Mouse (Mus musculus) embryo, embryonic 10.5 days (tissue): ENCODE measurements around the gene Hdlbp.
"Not testable (repeated sequence)": the region's sequence is repeated elsewhere in the genome, so short reads cannot be mapped to it uniquely, and the experiment has no call there.

ENCODE experiments used
- DNase-seq: peaks from one replicate; pipeline ENCODE4 v3.0.0-alpha.2; 2015; ENCODE audit warnings: low spot score

Gene Hdlbp

GRCm38 (mm10) chr1:93478586-93479475 lies at the start of gene Hdlbp:
Gene Hdlbp (minus strand): TSS chr1:93478815.
- DNase-seq = peak; percentile 99

GRCm38 (mm10) chr1:93522325-93522724 lies 43.7 kb upstream of the Hdlbp start:
- DNase-seq = no peak

- no peak for DNase-seq
These were observed 42.9 kb upstream of the Hdlbp start for GRCm38 (mm10) chr1:93521491-93521890.

GRCm38 (mm10) chr1:93513221-93513620 lies 34.6 kb upstream of the Hdlbp start:
- peak; percentile 3 for DNase-seq

GRCm38 (mm10) chr1:93512351-93512690 lies 33.7 kb upstream of the Hdlbp start:
- DNase-seq = peak; percentile 57

GRCm38 (mm10) chr1:93511585-93512350 lies 33.2 kb upstream of the Hdlbp start, which contains the start of gene Farp2:
Gene Farp2 (plus strand): TSS chr1:93512079.
- peak; percentile 96 for DNase-seq

GRCm38 (mm10) chr1:93508576-93508975 lies 30.0 kb upstream of the Hdlbp start:
- DNase-seq = not testable (repeated sequence)

DNA sequence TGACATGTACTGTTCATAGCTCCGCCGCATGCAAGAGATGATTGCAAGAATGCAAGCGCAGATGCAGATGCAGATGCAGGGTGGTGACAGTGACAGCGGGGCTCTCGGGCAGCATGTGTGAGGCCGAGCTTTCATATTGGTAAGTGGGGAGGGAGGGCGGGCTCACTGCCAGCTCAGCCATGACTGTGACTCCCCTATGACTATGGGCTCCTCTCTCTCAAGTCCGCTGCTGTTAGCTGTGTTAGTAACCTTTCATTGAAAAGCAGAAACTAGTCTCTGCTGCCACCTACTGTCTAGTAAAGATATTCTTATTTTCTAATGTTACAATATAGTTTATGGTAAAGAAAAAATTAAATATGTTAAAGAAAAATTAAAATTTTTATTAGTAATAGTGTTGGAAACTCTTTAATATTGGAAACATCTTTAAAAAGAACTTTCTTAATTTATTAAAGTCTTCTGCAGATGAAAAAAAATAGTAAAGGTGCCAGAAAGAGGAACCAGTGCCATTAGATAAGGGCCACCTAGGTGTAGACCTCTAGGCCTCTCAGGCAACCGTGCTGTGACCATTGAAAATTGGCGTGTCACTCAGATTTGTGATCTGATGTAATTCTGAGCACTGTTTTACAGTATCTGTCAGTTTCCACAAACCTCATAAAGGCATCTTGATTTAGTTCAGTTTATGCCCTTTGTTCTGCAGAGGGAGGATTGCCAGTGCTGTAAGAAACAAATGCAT lies 28.5 kb upstream of the Hdlbp start:
- DNase-seq = peak; percentile 73

DNA sequence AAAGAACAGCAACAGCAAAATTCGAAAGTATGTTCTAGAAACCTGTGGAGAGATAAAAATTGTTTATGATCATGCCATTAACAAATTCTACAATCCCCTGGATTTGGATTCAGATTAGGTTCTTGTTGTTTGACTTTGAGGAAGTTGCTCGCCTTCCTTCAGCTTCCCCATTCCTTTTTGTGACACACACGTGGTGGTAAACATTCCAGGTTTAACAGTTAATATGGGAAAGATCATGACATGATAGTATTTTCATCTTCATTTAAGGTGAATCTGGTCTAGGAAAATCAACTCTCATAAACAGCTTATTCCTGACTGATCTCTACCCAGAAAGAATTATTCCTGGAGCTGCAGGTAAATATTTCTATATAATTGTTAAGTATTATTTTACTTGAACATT lies 16.7 kb upstream of the Hdlbp start:
- no peak for DNase-seq

DNA sequence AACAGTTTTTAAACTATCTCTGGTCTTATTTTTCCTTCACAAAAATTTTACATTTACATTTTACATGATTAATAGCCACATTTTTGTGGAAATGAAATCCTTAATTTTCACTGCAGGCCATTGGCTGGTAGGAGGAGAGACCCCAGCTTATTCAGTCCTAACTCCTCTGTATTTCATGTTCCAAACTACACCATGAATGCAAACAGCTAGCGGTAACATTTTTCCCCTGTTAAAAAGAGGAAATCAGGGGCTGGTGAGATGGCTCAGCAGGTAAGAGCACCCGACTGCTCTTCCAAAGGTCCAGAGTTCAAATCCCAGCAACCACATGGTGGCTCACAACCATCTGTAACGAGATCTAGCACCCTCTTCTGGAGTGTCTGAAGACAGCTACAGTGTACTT lies 7.7 kb upstream of the Hdlbp start:
- not testable (repeated sequence) for DNase-seq

- DNase-seq = peak; percentile 59
These were observed 965 bp upstream of the Hdlbp start for GRCm38 (mm10) chr1:93479476-93480083.

GRCm38 (mm10) chr1:93477758-93478585 lies 643 bp downstream of the Hdlbp start:
- peak; percentile 97 for DNase-seq

DNA sequence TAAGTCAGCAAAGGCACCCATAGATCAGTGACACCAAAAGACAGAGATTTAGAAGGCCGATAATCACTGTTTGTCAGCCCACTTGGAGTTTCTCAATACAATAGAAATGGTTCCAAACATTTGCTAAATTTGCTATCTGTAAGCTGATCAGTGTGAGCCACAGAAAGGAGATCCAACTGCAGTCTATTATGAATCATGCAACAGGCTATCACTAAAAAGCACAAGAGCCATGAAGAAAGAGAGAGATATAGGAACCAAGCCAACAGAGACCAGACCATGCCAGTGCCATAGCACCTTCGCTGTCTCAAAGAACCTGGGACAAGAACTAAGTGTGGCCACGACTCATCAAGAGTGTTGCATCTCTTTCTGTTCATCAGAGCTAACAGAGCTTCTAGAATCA lies 2.9 kb downstream of the Hdlbp start:
- DNase-seq = no peak

- no peak for DNase-seq
These were observed 10.0 kb downstream of the Hdlbp start for GRCm38 (mm10) chr1:93468626-93469025.

DNA sequence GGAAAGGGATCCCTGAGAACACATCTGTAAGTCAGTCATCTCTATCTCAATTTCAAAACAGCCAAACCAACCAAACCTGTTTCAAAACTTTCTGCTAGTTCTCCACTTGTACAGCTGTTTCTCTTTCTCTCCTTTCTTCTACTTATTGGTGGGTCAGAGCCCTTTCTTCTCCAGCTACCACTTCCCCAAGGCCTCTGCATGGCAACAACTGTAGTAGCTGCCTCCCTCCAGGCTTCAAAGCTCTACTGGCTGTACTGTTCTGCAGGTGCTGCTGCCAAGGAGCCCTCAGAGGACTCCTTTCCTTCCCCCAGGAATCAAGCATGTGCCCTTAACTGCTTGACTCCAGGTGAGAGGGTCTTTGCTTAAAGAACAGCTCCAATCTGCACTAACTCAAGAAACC lies 12.9 kb downstream of the Hdlbp start:
- DNase-seq = no peak

DNA sequence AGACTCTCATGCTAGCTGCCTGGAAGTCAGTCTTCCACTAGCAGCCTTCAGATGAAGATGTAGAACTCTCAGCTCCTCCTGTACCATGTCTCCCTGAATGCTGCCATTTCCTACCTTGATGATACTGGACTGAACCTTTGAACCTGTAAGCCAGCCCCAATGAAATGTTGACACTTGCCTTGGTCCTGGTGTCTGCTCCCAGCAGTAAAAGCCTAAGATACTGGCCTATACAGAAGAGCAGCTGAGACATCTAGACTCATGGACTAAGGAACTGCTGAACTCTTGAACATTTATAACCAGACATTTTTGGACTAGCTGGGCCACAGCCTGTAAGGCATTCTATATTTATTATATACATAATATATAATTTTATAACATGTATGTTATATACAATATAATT lies 13.5 kb downstream of the Hdlbp start:
- DNase-seq = no peak

GRCm38 (mm10) chr1:93459101-93459500 lies 19.5 kb downstream of the Hdlbp start:
- DNase-seq = no peak

DNA sequence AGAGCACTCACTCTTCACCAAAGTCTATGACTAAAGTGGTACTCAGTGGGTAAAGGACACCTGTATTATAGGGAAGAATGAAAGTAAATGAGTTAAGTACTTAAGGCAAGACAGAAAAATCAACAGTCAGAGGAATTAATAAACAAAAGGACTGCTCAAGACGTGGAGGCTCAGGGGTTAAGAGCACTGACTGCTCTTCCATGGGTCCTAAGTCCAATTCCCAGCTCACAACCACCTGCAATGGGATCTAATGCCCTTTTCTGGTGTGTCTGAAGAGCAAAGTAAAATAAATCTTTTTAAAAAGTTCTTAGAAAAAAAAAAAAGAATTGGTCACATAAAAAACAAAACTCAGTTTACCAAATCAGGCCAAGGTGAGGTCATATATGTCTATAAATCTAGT lies 20.3 kb downstream of the Hdlbp start:
- no peak for DNase-seq

GRCm38 (mm10) chr1:93453721-93454255 lies 24.8 kb downstream of the Hdlbp start:
- no peak for DNase-seq

DNA sequence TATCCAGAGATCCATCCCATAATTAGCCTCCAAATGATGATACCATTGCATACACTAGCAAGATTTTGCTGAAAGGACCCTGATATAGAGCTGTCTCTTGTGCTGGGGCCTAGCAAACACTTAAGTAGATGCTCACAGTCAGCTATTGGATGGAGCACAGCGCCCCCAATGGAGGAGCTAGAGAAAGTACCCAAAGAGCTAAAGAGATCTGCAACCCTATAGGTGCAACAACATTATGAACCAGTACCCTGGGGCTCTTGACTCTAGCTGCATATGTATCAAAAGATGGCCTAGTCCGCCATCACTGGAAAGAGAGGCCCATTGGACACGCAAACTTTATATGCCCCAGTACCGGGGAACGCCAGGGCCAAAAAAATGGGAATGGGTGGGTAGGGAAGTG lies 28.5 kb downstream of the Hdlbp start:
- not testable (repeated sequence) for DNase-seq

DNA sequence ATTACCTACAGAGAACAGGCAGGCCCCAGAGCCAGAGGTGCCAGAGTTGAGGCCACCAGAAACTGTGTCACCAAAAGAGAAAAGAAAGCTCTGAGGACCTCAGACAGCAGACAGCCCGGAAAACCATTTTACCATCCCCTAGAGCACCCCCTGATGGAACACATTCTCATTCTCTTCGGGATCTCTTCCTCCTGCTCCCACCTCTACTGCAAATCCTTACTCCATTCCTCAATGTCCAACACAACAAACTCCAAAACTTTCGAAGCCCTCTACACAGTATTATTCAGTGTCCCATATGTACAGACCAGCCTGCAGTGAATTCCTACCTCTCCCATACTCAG lies 32.8 kb downstream of the Hdlbp start:
- no peak for DNase-seq
